Mouse (Mus musculus): ENCODE data around the gene Cacng6.
"Not testable (repeated sequence)": the region's sequence is repeated elsewhere in the genome, so short reads cannot be mapped to it uniquely, and the experiment has no call there.

Cacng6 gene

DNA sequence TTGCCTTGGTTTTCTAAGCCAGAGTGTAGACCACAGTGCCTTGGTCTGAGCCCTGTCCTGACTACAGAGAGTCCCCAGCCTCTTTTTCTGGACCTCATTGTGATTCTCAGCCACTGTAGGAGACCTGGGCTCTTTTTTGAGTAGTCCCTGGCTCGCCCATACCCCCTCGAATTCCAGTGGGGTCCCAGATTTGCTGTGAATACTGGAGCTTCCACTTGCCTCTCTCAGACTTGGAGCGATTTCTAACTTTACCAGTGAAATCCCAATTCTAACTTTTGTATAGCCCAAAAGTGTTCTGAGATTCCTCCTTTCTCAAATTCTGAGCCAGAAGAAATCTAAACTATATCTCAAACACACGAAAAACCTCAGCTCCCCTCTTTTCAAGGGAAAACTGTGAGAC lies at the start of gene Cacng6:
TSS of gene Cacng6 (plus strand) at position 301 of the 400 bp plus-strand sequence.
- no peak for DNase-seq

DNA sequence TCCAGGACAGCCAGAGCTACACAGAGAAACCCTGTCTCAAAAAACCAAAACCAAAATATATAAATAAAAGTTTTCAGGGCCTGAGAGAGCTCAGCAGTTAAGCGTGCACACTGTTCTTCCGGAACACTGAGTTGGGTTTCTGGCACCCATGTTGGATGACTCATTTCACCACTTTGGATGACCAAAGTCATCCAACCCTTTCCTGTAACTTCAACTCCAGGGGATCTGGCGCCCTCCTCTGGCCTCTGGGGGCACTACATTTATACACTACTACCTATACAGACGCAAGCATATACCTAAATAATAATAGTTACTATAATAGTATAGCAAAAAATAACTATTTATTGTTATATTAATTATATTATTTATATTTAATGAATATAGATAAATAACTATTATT lies 47.2 kb upstream of the Cacng6 start:
- peak; percentile 63 to 81 for DNase-seq

DNA sequence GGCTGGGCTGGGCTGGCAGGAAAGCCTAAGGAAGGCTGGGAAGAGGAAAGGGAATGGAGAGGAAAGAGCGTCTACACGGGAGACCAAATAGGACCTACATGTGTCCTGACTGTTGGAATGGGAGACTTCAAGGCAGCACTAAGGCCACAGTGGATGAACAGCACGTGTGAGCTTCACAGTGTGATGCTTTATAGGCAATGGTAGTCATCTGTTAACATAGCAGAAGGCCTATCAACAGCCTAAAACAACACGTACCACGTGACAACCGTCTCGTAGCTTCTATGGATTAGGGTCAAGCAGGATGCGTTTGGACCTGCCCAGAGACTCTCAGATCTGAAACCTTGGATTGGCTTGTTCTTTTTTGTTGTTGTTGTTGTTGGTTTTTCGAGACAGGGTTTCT lies 41.9 kb upstream of the Cacng6 start:
- DNase-seq = no peak

DNA sequence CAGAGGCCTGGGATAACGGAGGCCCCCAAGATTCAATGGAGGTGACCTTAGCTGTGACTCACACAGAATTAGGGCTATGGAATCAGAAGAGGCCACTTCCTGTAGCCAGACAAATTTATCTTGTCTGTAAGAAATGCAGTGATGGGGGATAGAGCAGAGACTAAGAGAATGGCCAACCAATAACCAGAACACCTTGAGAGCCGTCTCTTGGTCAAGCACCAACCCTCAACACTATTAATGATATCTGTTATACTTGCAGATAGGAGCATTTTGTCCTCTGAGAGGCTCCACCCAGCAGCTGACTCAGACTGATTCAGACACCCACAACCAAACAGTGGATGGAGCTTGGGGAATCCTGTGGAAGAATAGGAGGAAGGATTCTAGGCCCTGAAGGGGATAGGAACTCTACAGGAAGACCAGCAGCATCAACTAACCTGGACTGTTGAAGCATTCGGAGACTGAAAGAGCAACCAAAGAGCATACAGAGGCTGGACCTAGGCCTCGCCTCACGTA lies 39.1 kb upstream of the Cacng6 start:
- no peak for DNase-seq

DNA sequence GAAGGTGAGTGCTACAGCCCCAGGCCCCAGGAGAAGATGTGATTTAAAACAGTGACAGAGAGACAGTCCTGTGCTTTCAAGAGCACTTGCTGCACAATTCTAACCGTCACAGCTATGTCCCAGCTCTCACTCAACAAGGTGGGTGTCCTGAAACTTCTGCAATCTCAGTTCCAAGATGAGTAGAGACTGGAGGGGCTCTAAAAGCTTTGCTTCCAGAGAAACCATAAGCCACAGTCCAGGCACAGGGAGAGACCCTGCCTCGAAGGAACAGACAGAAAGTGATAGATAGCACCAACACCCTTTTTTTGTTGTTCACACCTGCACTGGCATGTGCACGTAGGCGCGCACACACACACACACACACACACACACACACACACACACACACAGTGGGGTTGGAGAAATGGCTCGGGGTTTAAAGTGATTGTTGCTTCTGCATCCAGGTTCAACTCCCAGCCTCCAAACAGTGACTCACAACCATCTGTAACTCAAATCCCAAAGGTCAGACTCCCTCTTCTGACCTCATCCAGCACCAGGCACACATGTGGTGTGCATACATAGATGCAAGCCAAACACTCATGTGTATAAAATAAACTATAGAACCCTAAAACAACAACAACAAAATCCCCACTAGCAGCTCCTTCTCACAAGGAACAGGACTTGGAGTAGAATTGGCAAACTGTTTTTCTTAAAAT lies 37.8 kb upstream of the Cacng6 start:
- DNase-seq = no peak

DNA sequence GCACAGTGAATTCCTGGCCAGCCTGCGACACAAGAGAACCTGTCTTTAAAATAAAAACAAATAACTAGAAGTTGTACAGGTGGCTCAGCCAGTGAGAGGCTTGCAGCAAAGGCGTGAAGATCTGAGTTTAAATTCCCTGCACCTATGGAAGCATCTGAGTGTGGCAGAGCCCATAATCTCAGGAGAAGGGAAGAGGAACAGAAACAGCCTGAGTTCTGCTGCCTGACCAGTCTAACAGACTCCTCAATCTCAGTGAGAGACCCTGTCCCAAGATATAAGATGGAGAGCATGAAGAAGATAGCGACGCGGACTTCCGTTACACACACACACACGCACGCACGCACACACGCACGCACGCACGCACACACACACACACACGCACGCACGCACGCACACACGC lies 36.2 kb upstream of the Cacng6 start:
- no peak for DNase-seq

DNA sequence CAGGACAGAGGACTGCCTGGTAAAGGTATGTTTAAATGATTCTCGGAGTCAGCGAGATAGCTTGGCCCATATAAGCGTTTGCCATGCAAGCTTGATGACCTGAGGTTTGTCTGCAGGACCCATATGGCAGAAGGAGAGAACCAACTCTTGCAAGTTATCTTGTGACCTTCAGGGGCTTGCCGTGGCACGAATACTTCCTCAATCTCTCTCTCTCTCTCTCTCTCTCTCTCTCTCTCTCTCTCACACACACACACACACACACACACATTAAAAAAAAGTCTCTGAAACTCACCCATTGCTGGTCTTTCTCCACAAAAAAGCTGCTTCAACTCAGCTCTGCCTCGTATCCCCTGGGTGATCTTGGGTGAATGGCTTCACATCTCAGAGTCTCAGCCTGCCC lies 35.1 kb upstream of the Cacng6 start:
- DNase-seq = no peak

DNA sequence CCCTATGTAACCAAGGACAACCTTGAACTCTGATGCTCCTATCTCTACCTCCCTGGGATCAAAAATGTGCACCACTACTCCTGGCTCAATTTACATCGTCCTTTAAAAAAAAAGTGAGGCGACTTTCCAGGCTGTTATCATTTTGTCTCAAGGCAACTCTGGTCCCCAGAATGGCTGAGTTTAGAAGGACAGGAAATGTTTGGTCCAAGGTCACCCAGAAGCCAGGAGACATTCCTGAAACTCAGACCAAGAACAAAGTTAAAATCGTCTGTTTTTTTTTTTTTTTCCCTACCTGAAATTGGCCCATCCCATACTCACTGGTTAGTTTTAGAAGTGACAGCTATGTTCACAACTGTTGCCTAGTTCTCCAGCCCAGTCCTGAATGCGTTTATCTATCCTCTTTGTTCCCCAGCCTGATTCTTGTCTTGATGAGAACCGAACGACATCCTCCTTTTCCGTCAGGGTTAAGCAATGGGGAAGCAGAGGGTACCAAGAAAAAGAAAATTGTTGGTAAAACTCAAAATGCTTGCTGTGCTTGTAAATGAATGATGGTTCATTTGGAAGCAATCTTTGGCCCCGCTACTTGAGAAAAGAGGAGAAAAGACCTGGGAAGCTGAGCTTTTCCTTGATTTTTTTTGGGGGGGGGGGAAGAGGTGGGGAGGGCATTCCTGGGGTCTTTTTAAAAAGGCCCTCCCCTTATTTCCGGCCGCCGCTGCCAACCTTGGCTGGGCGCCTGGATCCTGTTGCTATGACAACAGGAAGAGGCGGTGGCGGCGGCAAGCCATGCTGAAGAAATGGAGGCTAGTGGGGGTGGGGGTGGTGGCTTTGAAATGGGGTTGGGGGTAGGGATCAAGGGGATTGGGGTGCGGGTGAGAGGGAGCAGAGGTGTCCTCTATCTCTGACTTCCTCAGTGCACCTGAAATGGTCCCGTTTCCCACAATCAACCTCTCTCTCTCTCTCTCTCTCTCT lies 34.3 kb upstream of the Cacng6 start:
- DNase-seq = peak; percentile 91 to 93

DNA sequence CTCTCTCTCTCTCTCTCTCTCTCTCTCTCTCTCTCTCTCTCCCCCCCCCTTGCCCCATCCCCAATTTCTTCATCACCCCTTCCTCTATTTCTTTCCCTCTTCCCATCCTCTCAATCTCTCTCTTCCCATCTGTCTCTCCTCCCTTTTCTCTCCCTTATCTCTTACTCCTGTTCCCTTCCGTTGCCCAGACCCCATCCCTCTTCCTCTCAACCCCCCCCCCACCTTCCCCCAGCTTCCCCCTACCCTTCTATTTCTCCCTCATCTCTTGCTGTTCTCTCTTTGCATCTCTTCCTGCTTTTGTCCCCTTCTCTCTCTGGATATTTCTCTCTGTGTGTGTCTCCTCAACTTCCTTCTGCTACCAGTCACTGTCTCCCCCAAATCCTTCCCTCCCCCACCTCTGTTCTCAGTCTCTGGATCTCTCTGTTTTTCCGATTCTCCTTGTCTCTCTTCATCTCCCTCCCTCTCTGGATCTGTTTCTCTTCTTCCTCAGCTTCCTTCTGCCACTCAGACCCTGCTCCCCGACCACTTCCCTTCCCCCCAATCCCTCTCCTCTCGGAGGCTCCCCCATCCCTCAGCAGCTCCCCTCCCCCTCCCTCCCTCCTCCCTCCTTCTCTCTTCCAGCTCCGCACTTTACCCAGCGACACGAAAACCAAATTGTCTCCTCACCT lies 33.4 kb upstream of the Cacng6 start, which contains the start of gene Cacng8:
TSS of gene Cacng8 (plus strand) at position 271 of the 668 bp plus-strand sequence.
- DNase-seq = peak; percentile 46 to 52

DNA sequence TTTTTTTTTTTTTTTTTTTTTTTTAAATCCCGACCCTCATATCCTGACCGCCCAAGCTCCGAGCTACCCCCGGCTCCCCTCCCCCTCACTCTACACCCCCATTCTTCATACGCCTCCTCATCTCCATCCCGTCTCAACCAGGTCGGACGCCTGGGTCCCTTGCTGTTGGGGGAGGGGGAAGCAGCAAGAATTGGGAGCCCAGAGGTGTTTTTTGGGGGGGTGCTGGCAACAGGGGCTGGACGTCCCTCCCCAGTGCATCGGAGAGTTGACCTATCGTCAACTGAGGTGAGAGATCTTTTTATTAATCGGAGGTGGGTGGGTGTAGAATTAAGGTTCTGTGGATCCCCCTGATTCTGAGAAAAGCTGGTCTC lies 32.9 kb upstream of the Cacng6 start:
- peak; percentile 43 to 59 for DNase-seq

DNA sequence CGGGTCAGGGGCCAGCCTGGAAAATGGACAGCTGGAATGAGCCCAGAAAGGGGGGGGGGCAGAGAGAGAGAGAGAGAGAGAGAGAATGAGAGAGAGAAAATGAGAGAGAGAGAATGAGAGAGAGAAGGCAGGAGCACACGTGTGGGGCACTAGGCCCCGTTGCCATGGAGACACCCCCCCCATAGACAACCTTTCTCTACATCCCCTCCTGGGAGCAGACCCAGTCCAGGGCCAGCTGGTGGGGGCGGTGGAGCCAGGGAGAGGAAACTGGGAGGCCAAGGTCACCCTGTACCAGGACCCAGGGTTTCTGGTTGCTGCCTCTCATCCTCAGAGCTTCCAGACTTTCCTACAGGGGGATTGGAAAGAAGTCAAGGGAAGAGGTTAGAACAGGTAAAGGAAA lies 32.2 kb upstream of the Cacng6 start:
- DNase-seq = peak; percentile 63 to 72

DNA sequence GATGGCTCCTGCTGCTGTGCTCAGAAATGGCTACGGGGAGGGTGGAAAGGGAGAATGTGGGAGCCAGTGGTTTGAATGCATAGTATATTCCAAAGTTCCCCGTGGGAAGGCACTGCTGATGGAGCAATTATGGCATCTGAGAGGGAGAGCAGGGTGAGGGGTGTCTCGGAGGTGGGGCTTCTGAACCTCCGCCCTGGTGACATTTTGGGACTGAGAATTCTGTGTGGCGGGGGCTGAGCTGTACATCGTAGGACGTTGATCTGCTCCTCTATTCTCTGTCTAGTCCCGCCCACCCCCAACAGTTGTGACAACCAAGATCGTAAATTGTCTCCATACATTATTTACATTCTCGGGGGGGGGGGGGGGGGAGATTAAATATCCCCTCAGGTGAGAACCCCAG lies 26.6 kb upstream of the Cacng6 start:
- no peak for DNase-seq

DNA sequence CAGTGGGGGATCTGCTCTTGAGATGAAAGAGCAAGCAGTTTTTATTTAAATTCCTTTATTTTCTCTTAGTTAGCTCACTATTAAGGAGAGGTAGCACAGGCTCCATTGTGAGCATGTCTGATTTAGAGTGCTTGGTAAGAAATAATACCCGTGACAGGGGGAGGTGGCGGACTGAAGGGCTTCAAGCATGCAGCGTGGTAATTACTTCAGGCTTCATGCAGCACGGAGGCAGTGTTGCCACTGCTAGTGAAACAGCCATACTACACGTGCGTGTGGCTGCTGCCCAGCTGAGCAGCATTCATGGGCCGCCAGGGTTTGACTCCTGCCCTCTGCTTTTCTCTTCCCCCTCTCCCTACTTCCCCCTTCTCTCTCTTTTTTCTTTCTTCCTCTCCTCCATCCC lies 26.2 kb upstream of the Cacng6 start:
- DNase-seq = no peak

DNA sequence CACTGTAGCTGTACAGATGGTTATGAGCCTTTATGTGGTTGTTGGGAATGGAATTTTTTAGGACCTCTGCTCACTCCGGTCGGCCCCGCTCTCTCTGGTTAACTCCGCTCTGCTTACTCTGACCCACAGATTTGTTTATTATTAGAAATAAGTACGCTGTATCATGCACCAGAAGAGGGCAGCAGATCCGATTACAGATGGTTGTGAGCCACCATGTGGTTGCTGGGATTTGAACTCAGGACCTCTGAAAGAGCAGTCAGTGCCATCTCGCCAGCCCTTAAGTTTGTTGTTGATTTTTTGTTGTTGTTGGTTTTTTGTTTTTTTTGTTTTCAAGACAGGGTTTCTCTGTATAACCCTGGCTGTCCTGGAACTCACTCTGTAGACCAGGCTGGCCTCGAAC lies 25.6 kb upstream of the Cacng6 start:
- not testable (repeated sequence) for DNase-seq

DNA sequence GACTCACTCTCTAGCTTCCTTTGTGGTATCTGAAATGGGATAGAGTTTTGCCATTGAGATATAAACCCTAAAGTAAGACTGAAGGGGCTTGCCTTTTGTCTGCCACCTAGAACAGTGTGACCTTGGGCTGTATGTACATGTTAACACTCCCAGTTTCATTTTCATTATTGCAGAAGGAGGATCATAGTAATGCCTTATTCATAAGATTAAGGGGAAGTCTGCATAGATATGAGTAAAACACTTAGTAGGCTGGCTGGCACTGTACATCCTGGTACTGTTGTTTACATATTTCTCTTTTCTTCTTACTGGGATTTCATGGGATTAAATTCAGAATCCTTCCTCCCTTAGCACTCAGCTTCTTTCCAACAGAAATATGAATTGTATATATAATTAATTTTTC lies 24.1 kb upstream of the Cacng6 start:
- no peak for DNase-seq

DNA sequence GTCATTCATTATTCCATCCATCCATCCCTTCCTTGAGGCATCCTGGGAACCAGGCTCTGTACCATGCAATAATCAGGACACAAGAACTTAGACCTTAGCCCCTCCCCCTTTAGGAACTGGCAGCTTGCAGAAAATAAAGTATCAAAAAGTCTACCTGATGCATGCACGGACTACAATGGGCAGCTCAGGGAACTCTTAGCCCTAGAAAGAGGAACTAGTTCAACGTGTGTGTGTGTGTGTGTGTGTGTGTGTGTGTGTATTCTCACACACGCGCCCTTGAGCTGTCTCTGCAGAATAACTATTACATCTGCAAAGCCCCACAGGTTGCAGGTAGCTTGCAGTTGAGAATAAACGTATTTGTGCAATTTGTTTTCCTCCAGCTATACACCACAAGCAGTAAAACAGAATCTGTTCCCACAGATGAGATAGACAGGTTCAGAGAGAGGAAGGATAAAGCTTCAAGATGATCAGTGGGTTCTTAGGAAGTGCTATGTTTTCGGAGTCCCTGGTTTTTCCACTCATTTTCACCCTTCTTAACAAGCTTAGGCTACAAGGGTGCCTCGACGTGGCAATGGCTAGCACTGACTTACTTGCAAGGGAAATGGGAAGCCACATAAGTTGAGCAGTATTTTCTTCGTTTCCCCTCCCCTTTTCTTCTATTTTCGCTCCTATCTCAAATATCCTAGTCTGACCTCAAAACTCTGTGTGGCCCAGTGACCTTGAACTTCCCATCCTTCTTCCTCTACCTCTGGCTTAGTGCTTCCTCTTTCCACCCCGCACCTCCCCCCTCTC lies 14.1 kb upstream of the Cacng6 start:
- DNase-seq = no peak

DNA sequence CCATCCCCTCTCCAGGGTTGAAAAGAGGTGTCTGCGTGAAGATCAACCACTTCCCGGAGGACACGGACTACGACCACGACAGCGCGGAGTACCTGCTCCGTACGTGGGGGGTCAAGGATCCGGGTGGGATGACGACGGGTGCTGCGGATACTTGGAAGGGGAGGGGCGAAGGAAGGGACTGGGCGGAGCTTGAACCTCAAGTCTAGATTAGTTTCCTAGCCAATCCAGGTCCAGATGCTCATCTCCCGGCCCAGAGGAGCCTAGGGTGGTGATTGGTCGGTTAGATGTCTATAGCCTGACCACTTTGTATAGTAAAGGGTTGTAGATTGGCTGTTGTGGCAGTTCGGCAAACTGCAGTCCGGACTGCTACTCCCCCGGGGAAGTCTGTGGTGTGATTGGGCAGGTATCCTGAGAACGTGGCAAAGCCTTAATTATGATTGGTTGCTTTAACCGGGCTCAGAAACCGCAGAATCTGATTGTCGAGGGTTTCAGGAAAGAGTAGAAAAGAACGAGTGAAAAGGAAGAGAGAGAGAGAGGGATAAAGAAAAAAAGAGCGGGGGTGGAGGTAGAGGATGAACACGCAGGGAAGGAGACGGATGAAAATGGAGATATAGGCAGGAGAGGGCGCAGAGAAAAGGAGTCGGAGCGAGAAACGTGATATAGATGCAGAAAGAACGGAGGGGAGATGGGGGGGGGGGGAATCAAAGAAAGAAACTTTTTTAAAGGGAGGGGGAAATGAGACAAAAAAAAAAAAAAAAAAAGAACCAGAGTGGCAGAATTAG lies 12.6 kb upstream of the Cacng6 start:
- peak; percentile 67 to 71 for DNase-seq

DNA sequence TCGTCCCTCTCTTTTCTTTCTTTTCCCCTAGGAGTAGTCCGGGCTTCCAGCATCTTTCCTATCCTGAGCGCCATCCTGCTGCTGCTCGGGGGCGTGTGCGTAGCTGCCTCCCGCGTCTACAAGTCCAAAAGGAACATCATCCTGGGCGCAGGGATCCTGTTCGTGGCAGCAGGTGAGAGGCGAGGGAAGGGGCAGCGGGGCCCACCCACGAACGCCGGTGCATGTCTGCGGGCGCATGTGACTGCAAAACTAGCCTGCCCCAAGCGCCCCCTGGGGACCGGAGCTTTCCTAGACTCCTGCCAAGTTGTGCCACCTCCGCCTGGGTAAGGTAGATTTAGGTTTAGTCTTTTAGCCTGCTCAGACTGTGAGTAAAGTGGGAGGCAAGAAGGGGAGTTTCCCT lies 12.0 kb upstream of the Cacng6 start:
- DNase-seq = peak; percentile 55 to 60

DNA sequence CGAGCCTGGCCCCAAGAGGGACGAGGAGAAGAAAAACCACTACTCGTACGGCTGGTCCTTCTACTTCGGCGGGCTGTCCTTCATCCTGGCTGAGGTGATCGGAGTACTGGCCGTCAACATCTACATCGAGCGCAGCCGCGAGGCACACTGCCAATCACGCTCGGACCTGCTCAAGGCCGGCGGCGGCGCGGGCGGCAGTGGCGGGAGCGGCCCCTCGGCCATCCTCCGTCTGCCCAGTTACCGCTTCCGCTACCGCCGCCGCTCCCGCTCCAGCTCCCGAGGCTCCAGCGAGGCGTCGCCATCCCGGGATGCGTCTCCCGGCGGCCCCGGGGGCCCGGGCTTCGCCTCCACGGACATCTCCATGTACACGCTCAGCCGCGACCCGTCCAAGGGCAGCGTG lies 9.1 kb upstream of the Cacng6 start:
- DNase-seq = peak; percentile 75 to 82

DNA sequence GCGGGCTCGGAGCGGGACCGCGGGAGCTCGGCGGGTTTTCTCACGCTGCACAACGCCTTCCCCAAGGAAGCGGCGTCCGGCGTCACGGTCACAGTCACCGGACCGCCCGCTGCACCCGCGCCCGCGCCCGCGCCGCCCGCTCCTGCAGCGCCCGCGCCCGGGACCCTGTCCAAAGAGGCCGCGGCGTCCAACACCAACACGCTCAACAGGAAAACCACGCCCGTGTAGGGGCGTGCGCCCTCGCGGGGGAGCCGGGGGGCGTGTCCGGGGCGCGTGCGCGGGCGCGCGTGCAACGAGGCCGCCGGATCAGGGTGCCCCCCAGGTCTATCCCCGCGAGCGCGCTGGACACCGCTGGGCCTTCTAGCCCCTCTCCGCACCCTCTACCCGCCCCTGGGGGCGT lies 8.6 kb upstream of the Cacng6 start:
- DNase-seq = peak; percentile 59 to 63

DNA sequence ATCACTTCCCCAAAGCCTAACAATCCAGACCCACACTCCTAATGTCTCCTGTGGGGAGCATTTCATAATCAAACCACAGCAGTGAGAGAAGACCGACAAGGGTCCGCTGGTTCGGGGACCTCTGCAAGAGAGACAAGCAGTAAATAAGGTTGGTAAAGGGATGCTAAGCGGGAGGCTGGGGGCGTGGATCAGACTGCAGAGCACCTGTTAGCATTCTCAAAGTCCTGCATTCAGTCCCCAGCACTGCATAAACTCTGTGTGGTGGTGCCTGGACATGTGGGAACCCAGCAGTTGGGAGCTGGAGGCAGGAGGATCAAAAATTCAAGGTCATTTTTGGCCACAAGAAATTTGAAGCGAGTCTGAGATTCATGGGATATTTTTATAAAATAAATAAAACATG lies 4.1 kb upstream of the Cacng6 start:
- no peak for DNase-seq

DNA sequence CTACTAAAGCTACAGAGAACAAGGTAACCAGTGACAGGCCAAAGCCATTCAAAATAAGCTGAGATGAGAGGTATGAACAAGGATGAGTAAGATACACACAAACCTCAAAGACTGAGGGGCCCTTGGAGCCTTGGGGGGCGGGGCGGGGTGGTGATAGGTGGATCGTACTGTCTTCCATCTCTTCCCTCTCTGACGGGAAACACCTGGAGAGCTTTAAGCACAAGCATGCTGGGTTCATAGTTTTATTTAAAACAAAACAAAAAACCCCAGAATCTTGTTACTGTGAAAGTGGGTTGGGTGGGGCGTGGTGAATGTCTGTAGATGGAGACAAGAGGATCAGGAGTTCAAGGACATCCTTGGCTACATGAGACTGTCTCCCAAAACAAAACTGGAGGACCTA lies 3.5 kb upstream of the Cacng6 start:
- no peak for DNase-seq
